Mouse (Mus musculus) brain, adult 2 months (tissue): ENCODE results near the gene Nnmt.
A peak's percentile ranks its signal among the peaks of the same experiment; 100 is the strongest.

ENCODE experiments used
- DNase-seq: peaks from one replicate; pipeline ENCODE4 v3.0.0; 2011; ENCODE audit warnings: low read depth, low spot score

Nnmt gene

GRCm38 (mm10) chr9:48635576-48636350 lies 30.8 kb upstream of the Nnmt start:
- DNase-seq, result no peak

- DNase-seq, result no peak
These were observed 28.2 kb upstream of the Nnmt start for GRCm38 (mm10) chr9:48633147-48633546.

- DNase-seq, result no peak
These were observed 14.3 kb upstream of the Nnmt start for GRCm38 (mm10) chr9:48619268-48619667.

- DNase-seq, result peak; percentile 75
These were observed 13.6 kb upstream of the Nnmt start for GRCm38 (mm10) chr9:48618589-48618988.

- DNase-seq, result peak; percentile 34
These were observed 13.2 kb upstream of the Nnmt start for GRCm38 (mm10) chr9:48618111-48618510.

- no peak for DNase-seq
These were observed 12.6 kb upstream of the Nnmt start for GRCm38 (mm10) chr9:48617511-48618010.

GRCm38 (mm10) chr9:48613221-48613620 lies 8.3 kb upstream of the Nnmt start:
- DNase-seq, result no peak

- DNase-seq, result no peak
These were observed 7.6 kb upstream of the Nnmt start for GRCm38 (mm10) chr9:48612542-48612941.

- no peak for DNase-seq
These were observed 6.1 kb upstream of the Nnmt start for GRCm38 (mm10) chr9:48611032-48611431.

GRCm38 (mm10) chr9:48609734-48610133 lies 4.8 kb upstream of the Nnmt start:
- DNase-seq, result no peak

GRCm38 (mm10) chr9:48607417-48607816 lies 2.5 kb upstream of the Nnmt start:
- peak; percentile 22 for DNase-seq

GRCm38 (mm10) chr9:48606171-48606570 lies 1.2 kb upstream of the Nnmt start:
- no peak for DNase-seq

- no peak for DNase-seq
These were observed 744 bp upstream of the Nnmt start for GRCm38 (mm10) chr9:48605697-48606096.

- DNase-seq, result no peak
These were observed 727 bp downstream of the Nnmt start for GRCm38 (mm10) chr9:48604226-48604625.

- peak; percentile 38 for DNase-seq
These were observed 4.1 kb downstream of the Nnmt start for GRCm38 (mm10) chr9:48600881-48601280.

- DNase-seq, result peak; percentile 62
These were observed 4.9 kb downstream of the Nnmt start for GRCm38 (mm10) chr9:48600066-48600465.

GRCm38 (mm10) chr9:48597494-48597893 lies 7.5 kb downstream of the Nnmt start:
- DNase-seq, result no peak

GRCm38 (mm10) chr9:48596924-48597323 lies 8.0 kb downstream of the Nnmt start:
- peak; percentile 17 for DNase-seq

GRCm38 (mm10) chr9:48593915-48594314 lies 11.0 kb downstream of the Nnmt start:
- DNase-seq, result no peak

GRCm38 (mm10) chr9:48590606-48591005 lies 14.3 kb downstream of the Nnmt start:
- no peak for DNase-seq

- peak; percentile 86 for DNase-seq
These were observed 18.6 kb downstream of the Nnmt start for GRCm38 (mm10) chr9:48586332-48586731.

- DNase-seq, result no peak
These were observed 24.1 kb downstream of the Nnmt start for GRCm38 (mm10) chr9:48580808-48581207.

- DNase-seq, result no peak
These were observed 42.6 kb downstream of the Nnmt start for GRCm38 (mm10) chr9:48562388-48562787.
